Mouse (Mus musculus): ENCODE measurements around the gene Slc38a10. TPM values are rescaled to one million over a fixed set of nuclear protein-coding genes. Genes with fewer than 3 reads are reported as not detected.

Slc38a10 gene
- total and polyA plus RNA-seq, 3 experiments = 78.2 to 80.7 TPM; not detected in 1

GRCm38 (mm10) chr11:120086702-120087152, 64.4 kb downstream of the Slc38a10 start, which contains the start of gene Cep131 (continued):
- no peak for TF ChIP-seq TAL1 (IDR thresholded peaks at IDR 0.05; ENCODE audit: low read length)
- TF ChIP-seq NELFE (IDR thresholded peaks at IDR 0.05; ENCODE audit: low read depth, low read length) = peak; percentile 85
- TF ChIP-seq MAX (IDR thresholded peaks at IDR 0.05; ENCODE audit: low read length) = no peak
- TF ChIP-seq ZNF384 (IDR thresholded peaks at IDR 0.05; ENCODE audit: low read depth, low read length) = no peak
- TF ChIP-seq JUND (IDR thresholded peaks at IDR 0.05; ENCODE audit: low read depth, low read length) = no peak
- TF ChIP-seq ETS1 (IDR thresholded peaks at IDR 0.05; ENCODE audit: low read depth, low read length) = no peak
- peak; percentile 62 for TF ChIP-seq NRF1 (IDR thresholded peaks at IDR 0.05; ENCODE audit: insufficient read depth, low read depth, low read length, poor library complexity, severe bottlenecking)
- TF ChIP-seq ZKSCAN1 (IDR thresholded peaks at IDR 0.05; ENCODE audit: low read depth, low read length) = no peak
- 0 out of 2 replicates have a peak, but pooled peaks have one; percentile 22 for TF ChIP-seq ELF1 (IDR thresholded peaks at IDR 0.05; ENCODE audit: low read depth, low read length)
- no peak for TF ChIP-seq TBP (IDR thresholded peaks at IDR 0.05; ENCODE audit: low read depth, low read length)
- TF ChIP-seq BHLHE40 (IDR thresholded peaks at IDR 0.05; ENCODE audit: borderline replicate concordance, low read depth, low read length) = no peak
- peak; percentile 81 for TF ChIP-seq MAZ (IDR thresholded peaks at IDR 0.05; ENCODE audit: low read depth, low read length)
- no peak for TF ChIP-seq POLR2AphosphoS5 (IDR thresholded peaks at IDR 0.05; ENCODE audit: borderline replicate concordance, low read depth, low read length)
- TF ChIP-seq MYC (IDR thresholded peaks at IDR 0.05; ENCODE audit: low read depth, low read length) = no peak
- peak; percentile 47 to 91; a peak in 3 of 4 replicates for TF ChIP-seq POLR2A (IDR thresholded peaks at IDR 0.05; ENCODE audit: control insufficient read depth in 1 of 2, insufficient read depth in 1 of 2, low read depth in 1 of 2, low read length in 2 of 2, poor library complexity in 1 of 2)
- no peak for TF ChIP-seq MEF2A (IDR thresholded peaks at IDR 0.05; ENCODE audit: extremely low read depth, insufficient replicate concordance, low read depth, low read length, poor library complexity, severe bottlenecking)
- TF ChIP-seq RCOR1 (IDR thresholded peaks at IDR 0.05; ENCODE audit: low read depth, low read length) = no peak
- TF ChIP-seq GATA1 (IDR thresholded peaks at IDR 0.05; ENCODE audit: low read depth, low read length) = no peak
- no peak for TF ChIP-seq KAT2A (conservative IDR thresholded peaks at IDR 0.05; ENCODE audit: low read depth, low read length)
- no peak for TF ChIP-seq RAD21 (IDR thresholded peaks at IDR 0.05; ENCODE audit: low read depth, low read length)
- TF ChIP-seq MAFK (IDR thresholded peaks at IDR 0.05; ENCODE audit: borderline replicate concordance, low read depth, low read length) = no peak
- TF ChIP-seq MYB (IDR thresholded peaks at IDR 0.05; ENCODE audit: low read depth, low read length) = no peak
- TF ChIP-seq CHD2 (IDR thresholded peaks at IDR 0.05; ENCODE audit: low read length) = peak; percentile 57; the same call in 1 of the 2 replicates

GRCm38 (mm10) chr11:120085891-120086627, 65.1 kb downstream of the Slc38a10 start:
- Histone ChIP-seq H3K27ac (ENCODE audit: control insufficient read depth, low read depth, low read length) (no peak overlapping the region), H3K9ac (ENCODE audit: control insufficient read depth, low read depth, low read length, poor library complexity, severe bottlenecking) (peak overlapping the region; percentile 82), H3K36me3 (ENCODE audit: control insufficient read depth in 1 of 2, insufficient read depth in 2 of 2, low read length in 2 of 2) (no peaks in the 10 kb centered on the region; a peak in 1 of 4 replicates), H3K4me3 (ENCODE audit: control insufficient read depth in 1 of 2, insufficient read depth in 1 of 2, low read depth in 2 of 2, low read length in 2 of 2) (peak overlapping the region; percentile 72 to 89), H3K79me2 (ENCODE audit: control insufficient read depth, insufficient read depth, low read length, poor library complexity) (peaks cover 3% of the 10 kb centered on the region; the same call in 1 of the 2 replicates), H3K27me3 (ENCODE audit: control insufficient read depth in 1 of 2, insufficient read depth in 2 of 2, low read length in 2 of 2) (no peaks in the 10 kb centered on the region), H3K9me3 (replicated peaks; ENCODE audit: insufficient read depth, low read length) (no peaks in the 10 kb centered on the region), H3K4me1 (ENCODE audit: control insufficient read depth in 1 of 2, insufficient read depth in 2 of 2, low read length in 2 of 2) (peaks cover 4 to 21% of the 10 kb centered on the region in 2 experiments; a peak in 3 of 4 replicates)
- DNase-seq (ENCODE audit: low read depth, low spot score) = peak; percentile 60
- TF ChIP-seq MAX (IDR thresholded peaks at IDR 0.05; ENCODE audit: low read length) = peak; percentile 31; the same call in 1 of the 2 replicates
- TF ChIP-seq MYC (IDR thresholded peaks at IDR 0.05; ENCODE audit: low read depth, low read length) = 0 out of 2 replicates have a peak, but pooled peaks have one; percentile 32
- TF ChIP-seq RAD21 (IDR thresholded peaks at IDR 0.05; ENCODE audit: low read depth, low read length) = no peak
- TF ChIP-seq USF1 (IDR thresholded peaks at IDR 0.05; ENCODE audit: low read depth, low read length) = 0 out of 2 replicates have a peak, but pooled peaks have one; percentile 7
- TF ChIP-seq USF2 (IDR thresholded peaks at IDR 0.05; ENCODE audit: borderline replicate concordance in 1 of 2, insufficient read depth in 1 of 2, low read depth in 1 of 2, low read length in 2 of 2) = no peak
- TF ChIP-seq ZMIZ1 (IDR thresholded peaks at IDR 0.05; ENCODE audit: low read depth, low read length) = no peak
- no peak for TF ChIP-seq TAL1 (IDR thresholded peaks at IDR 0.05; ENCODE audit: low read length)
- no peak for TF ChIP-seq POLR2AphosphoS2 (IDR thresholded peaks at IDR 0.05; ENCODE audit: low read length)
- TF ChIP-seq CHD1 (IDR thresholded peaks at IDR 0.05; ENCODE audit: low read depth, low read length) = no peak
- no peak for TF ChIP-seq CHD2 (IDR thresholded peaks at IDR 0.05; ENCODE audit: low read length)
- TF ChIP-seq SMC3 (IDR thresholded peaks at IDR 0.05; ENCODE audit: low read depth, low read length) = no peak
- no peak for TF ChIP-seq MEF2A (IDR thresholded peaks at IDR 0.05; ENCODE audit: extremely low read depth, insufficient replicate concordance, low read depth, low read length, poor library complexity, severe bottlenecking)
- peak; percentile 51; the same call in 1 of the 2 replicates for TF ChIP-seq SIN3A (IDR thresholded peaks at IDR 0.05; ENCODE audit: low read length)

Data from MEL (cell line).